8 mouse cellular contexts compared by ENCODE assay signal in the genomic region with DNA sequence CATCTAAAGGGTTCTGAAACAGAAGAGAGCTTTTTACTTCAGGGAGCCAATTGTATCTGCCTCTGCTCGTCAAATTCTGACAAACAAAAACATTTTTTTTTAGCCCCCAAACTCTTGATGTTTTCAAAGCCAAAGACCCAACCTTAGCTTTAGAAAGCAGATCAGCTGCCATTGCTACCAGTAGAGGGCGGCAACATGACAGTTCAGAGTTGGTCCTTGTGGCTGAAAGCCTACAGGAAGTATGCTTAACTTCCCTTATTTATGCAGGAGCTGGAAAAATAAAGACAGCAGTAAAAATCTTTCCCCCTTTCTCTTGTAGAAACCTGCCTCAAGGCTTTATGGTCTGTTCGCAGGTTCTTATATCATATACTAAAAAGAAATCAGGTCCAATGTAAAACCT.
DNase-seq lines count a peak whose midpoint lies in the region; TF ChIP-seq lines count a peak whose summit lies in the region.
"Had no signal": no experiment of that assay in that cellular context is flagged by ENCODE, and none has a peak within 500 bp of the region (broad histone marks: within the 10 kb centered on the region; RNA-seq: fewer than 3 reads in every experiment).

No protein-coding gene starts in this region.

- H3K79me3 ChIP-seq in C2C12 (ENCODE audit: low read depth), result no peaks in the 10 kb centered on the region

- no peak overlapping the region for H3K9ac ChIP-seq in ES-E14 (ENCODE audit: insufficient read depth, low read depth, low read length, poor library complexity, severe bottlenecking)
- H3K9ac ChIP-seq: limb, embryonic 15.5 days had no signal

- no peaks in the 10 kb centered on the region for H3K27me3 ChIP-seq in C2C12 (ENCODE audit: control insufficient read depth, insufficient read depth, insufficient read length)
- H3K27me3 ChIP-seq in cerebellum, adult 2 months (ENCODE audit: control insufficient read depth, insufficient read depth, low read length), result no peaks in the 10 kb centered on the region
- no peaks in the 10 kb centered on the region for H3K27me3 ChIP-seq in limb, embryonic 10.5 days (ENCODE audit: low read depth, poor library complexity, severe bottlenecking)

- no peak overlapping the region for H3ac ChIP-seq in C2C12 (ENCODE audit: control insufficient read depth, insufficient read length, low read depth)

- no peaks in the 10 kb centered on the region for H3K79me2 ChIP-seq in C2C12 (ENCODE audit: control insufficient read depth, insufficient read depth)

- no peak for TF ChIP-seq POLR2A in cerebellum, adult 2 months (IDR thresholded peaks at IDR 0.05; ENCODE audit: borderline replicate concordance, insufficient read depth, low read length)

- peak; percentile 47 for DNase-seq in ES-E14 (ENCODE audit: low read depth, low spot score)
- peak; percentile 60 to 62 for DNase-seq in cerebellum, adult 2 months
- peak; percentile 20 to 72 for DNase-seq in frontal cortex, postnatal 10 days (ENCODE audit: low spot score in 2 of 2)
- DNase-seq in kidney, adult 8-10 months, result peak; percentile 59 to 84
- peak; percentile 78 for DNase-seq in limb, embryonic 10.5 days (ENCODE audit: low spot score)
- DNase-seq in retina, postnatal 1 day, result peak; percentile 83

- H3K4me3 ChIP-seq in C2C12 (ENCODE audit: insufficient read depth, poor library complexity, severe bottlenecking), result no peak overlapping the region
- no peak overlapping the region for H3K4me3 ChIP-seq in ES-E14 (ENCODE audit: insufficient read depth in 1 of 2, low read depth in 1 of 2, low read length in 2 of 2, poor library complexity in 1 of 2, severe bottlenecking in 1 of 2)
- H3K4me3 ChIP-seq in cerebellum, adult 2 months (replicated peaks; ENCODE audit: insufficient read depth, low read depth, low read length), result no peak overlapping the region
- H3K4me3 ChIP-seq in limb, embryonic 10.5 days, result no peak overlapping the region
- H3K4me3 ChIP-seq: limb, embryonic 15.5 days had no signal

- no peaks in the 10 kb centered on the region for H3K4me1 ChIP-seq in ES-E14 (ENCODE audit: control insufficient read depth in 2 of 2, insufficient read depth in 2 of 2, low read length in 2 of 2, poor library complexity in 1 of 2)
- H3K4me1 ChIP-seq in cerebellum, adult 2 months (ENCODE audit: control insufficient read depth, insufficient read depth, low read length), result no peaks in the 10 kb centered on the region
- H3K4me1 ChIP-seq in limb, embryonic 10.5 days, result peaks cover 8% of the 10 kb centered on the region
- H3K4me1 ChIP-seq: limb, embryonic 15.5 days had no signal

- in situ Hi-C loops in ES-E14 (cut with MboI; ENCODE audit: low sequenced_read_pairs in 2 of 2, unreplicated experiment in 2 of 2), result loop anchor here in 1 of 2 experiments (25.0 kb wide), 1 partner anchor 509 kb away; no protein-coding TSS in a partner anchor

- TF ChIP-seq CTCF in C2C12 (IDR thresholded peaks at IDR 0.05; ENCODE audit: control insufficient read depth, insufficient read depth, insufficient read length), result peak; percentile 69
- peak; percentile 83 for TF ChIP-seq CTCF in cerebellum, adult 2 months (IDR thresholded peaks at IDR 0.05; ENCODE audit: borderline replicate concordance, insufficient read depth, low read depth, low read length)

- WGBS in cerebellum, adult 2 months, result 12% methylated on average over 3 of the region's 3 CpGs
- WGBS in limb, embryonic 10.5 days, result 19% methylated on average over 3 of the region's 3 CpGs

- H3K27ac ChIP-seq in ES-E14 (ENCODE audit: insufficient read depth, low read depth, low read length, poor library complexity, severe bottlenecking), result no peak overlapping the region
- H3K27ac ChIP-seq in cerebellum, adult 2 months (ENCODE audit: insufficient read depth, low read length), result no peak overlapping the region
- H3K27ac ChIP-seq in limb, embryonic 10.5 days, result no peak overlapping the region
- H3K27ac ChIP-seq: limb, embryonic 15.5 days had no signal

- H3K36me3 ChIP-seq in C2C12 (ENCODE audit: control insufficient read depth, insufficient read depth) (no peaks in the 10 kb centered on the region), ES-E14 (ENCODE audit: control insufficient read depth, insufficient read depth, low read length, poor library complexity, severe bottlenecking) (no peaks in the 10 kb centered on the region)
- no peaks in the 10 kb centered on the region for H3K36me3 ChIP-seq in limb, embryonic 10.5 days
- H3K36me3 ChIP-seq: limb, embryonic 15.5 days had no signal

- no peaks in the 10 kb centered on the region for H3K9me3 ChIP-seq in ES-E14 (ENCODE audit: control insufficient read depth, insufficient read depth, low read depth, low read length)
- H3K9me3 ChIP-seq in limb, embryonic 10.5 days (replicated peaks), result no peaks in the 10 kb centered on the region
- H3K9me3 ChIP-seq: limb, embryonic 15.5 days had no signal

TF ChIP-seq in C2C12, 6 proteins besides CTCF, POLR2A, EP300 and RAD21:
- TF ChIP-seq MAX (IDR thresholded peaks at IDR 0.05) (no peak), FOSL1 (IDR thresholded peaks at IDR 0.05; ENCODE audit: insufficient read depth, low read length, poor library complexity, severe bottlenecking) (no peak), MYOG (IDR thresholded peaks at IDR 0.05; ENCODE audit: control insufficient read depth, extremely low read depth, insufficient read length) (no peak), USF1 (IDR thresholded peaks at IDR 0.05; ENCODE audit: low read depth) (no peak), MYOD1 (IDR thresholded peaks at IDR 0.05; ENCODE audit: control insufficient read depth, insufficient read length, low read depth) (no peak), CEBPB (IDR thresholded peaks at IDR 0.05; ENCODE audit: low read depth) (no peak)

TF ChIP-seq in ES-E14, 5 proteins besides CTCF, POLR2A, EP300 and RAD21:
- TF ChIP-seq CHD2 (IDR thresholded peaks at IDR 0.05; ENCODE audit: low read depth, low read length), result no peak
- TF ChIP-seq ZC3H11A (IDR thresholded peaks at IDR 0.05; ENCODE audit: borderline replicate concordance, low read depth, low read length), result no peak; the same call in 1 of the 2 replicates
- no peak for TF ChIP-seq HCFC1 (IDR thresholded peaks at IDR 0.05; ENCODE audit: borderline replicate concordance, insufficient read depth, low read length)
- TF ChIP-seq MAFK (IDR thresholded peaks at IDR 0.05; ENCODE audit: insufficient read depth, low read depth, low read length), result no peak
- no peak for TF ChIP-seq ZNF384 (IDR thresholded peaks at IDR 0.05; ENCODE audit: low read depth, low read length)
